Mouse (Mus musculus) megakaryocyte progenitor cell, adult 5-6 weeks (primary cell): Measurements from ENCODE around the gene Creb3l2. TPM values are rescaled to one million over a fixed set of nuclear protein-coding genes. Genes with fewer than 3 reads are reported as not detected.

Experiments used
- ATAC-seq: replicated peaks from 2 replicates; pipeline ENCODE4 v1.8.0; 2016; ENCODE audit warnings: mild to moderate bottlenecking, moderate TSS enrichment, inconsistent platforms; ENCODE audit not compliant: poor library complexity
- total RNA-seq, 2 experiments: library from RNA; stranded (forward) in 1 of 2; stranded (reverse) in 1 of 2; fragments of 157-497, 149-512 nt in 1 of 2; fragments of 200-1000 nt in 1 of 2; gene quantifications; 2 replicates each; pipeline versions ENCODE4 v1.2.3 to v1.2.4; 2015 to 2017

Creb3l2 gene
- total RNA-seq, 2 experiments from 2014 or later = 2.2 to 11.2 TPM

DNA sequence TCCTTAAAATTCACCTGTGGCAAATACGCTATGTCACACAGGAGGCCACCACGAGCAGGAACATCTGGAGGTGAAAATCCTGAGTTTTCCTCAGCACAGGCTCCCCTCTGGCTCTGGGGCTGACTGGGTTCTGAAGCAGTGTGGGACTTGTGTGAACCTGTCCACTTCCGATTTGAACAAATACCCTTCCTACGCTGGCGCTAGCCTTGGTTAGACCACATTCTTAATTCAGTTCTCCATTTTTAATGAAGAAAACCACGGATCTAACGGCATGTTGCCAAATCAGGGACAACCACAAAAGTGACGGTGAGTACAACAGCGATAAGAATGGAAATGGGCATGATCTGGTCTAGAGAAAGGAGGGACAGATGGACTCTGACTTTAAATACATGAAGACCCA is 157.1 kb downstream of the Creb3l2 start:
- ATAC-seq = peak; percentile 66

DNA sequence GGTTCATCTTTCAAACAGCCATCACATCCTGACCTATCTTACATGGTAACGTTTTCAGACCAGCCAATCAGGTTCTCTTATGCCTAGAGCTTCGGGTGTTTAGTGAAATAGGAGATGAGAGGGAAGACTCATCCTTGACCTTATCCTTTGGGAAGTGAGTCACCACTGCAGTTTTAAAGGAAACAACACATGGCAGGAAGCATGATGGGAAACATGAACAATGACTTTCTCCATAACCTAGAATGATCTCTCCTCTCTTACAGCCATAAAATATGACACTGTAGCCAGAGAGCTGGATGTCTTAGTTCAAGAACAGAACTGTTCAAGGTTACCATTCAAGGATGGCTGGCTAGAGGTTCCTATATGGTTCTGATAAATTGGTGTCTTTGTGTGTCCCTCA is 158.6 kb downstream of the Creb3l2 start:
- no peak for ATAC-seq

DNA sequence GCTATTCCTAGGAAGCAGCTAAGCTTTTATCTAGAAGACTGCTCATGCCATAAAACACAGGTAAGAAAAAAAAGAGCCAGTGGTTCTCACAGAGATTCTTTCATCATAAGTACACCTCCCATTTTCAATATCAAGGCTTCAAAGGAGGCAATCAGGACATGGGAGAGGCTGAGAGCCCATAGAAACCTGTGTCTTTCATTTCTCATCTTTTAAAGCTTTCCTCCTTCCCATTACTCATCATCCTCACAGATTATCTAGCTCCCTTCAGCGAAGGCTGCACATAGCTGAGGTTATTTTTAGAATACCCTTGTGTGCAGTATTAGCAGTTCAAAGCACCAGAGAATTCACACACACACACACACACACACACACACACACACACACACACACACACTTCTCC is 159.3 kb downstream of the Creb3l2 start:
- no peak for ATAC-seq

Other genes starting within 250 kb of the Creb3l2 start
- 0.12 and 0.20 TPM in 2 replicates for gene Dgki, start 142.0 kb downstream of the Creb3l2 start, total RNA-seq (2015)
- gene Dgki, start 142.0 kb downstream of the Creb3l2 start, total RNA-seq (2017) = 0.20 and 0.21 TPM in 2 replicates
- gene Akr1d1, start 88.0 kb upstream of the Creb3l2 start, total RNA-seq (2015) = not detected in 2 replicates
- gene Akr1d1, start 88.0 kb upstream of the Creb3l2 start, total RNA-seq (2017) = not detected in 2 replicates